Mouse (Mus musculus) naive thymus-derived CD4-positive, alpha-beta T cell, adult 2 months (primary cell): Measurements from ENCODE around the gene Zfp1.

Experiments
- DNase-seq: peaks from one replicate; pipeline ENCODE4 v3.0.0-alpha.2; 2011; ENCODE audit warnings: low read depth

The Zfp1 gene

GRCm38 (mm10) chr8:111625694-111626527 is 17.3 kb upstream of the Zfp1 start:
- peak; percentile 83 for DNase-seq

GRCm38 (mm10) chr8:111626528-111626820 is 16.7 kb upstream of the Zfp1 start:
- no peak for DNase-seq

DNA sequence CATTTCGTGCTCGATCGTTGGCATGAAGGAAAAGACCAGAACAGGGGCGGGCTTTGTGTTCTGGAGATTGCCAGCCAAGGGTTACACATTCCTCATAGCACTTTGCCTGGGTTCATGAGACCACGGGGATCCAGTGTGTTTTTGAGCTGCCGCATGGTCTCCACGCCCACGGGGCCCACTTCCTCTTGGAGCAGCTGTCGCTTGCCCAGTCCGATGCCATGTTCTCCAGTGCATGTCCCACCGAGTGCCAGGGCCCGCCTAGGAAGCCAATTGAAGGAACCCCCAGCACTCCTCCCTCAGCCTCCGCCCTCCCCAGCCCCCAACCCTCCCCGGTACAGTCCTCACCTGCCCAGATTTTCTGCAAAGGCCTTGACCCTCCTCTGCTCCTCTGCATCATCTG is 16.3 kb upstream of the Zfp1 start:
- no peak for DNase-seq

DNA sequence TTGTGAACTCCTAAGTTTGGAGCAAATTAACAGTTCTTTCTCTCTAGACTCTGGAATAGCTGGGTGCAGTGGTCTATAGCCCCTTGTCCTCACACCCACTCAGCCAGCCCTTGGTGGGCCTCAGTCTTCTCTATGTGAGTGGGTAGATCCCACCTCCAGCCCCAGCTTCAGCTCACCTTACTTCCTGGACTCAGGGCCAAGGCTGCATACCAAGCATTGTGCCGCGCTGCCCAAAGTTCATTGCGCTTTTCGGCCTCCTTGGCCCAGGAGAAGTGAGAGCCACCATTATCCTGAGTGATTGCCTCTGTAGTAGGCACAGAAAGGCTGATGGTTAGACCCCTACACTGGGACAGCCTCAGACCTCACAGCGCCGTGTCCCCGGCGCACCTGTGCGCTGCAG is 15.3 kb upstream of the Zfp1 start:
- no peak for DNase-seq

GRCm38 (mm10) chr8:111628401-111628800 is 14.8 kb upstream of the Zfp1 start:
- peak; percentile 43 for DNase-seq

DNA sequence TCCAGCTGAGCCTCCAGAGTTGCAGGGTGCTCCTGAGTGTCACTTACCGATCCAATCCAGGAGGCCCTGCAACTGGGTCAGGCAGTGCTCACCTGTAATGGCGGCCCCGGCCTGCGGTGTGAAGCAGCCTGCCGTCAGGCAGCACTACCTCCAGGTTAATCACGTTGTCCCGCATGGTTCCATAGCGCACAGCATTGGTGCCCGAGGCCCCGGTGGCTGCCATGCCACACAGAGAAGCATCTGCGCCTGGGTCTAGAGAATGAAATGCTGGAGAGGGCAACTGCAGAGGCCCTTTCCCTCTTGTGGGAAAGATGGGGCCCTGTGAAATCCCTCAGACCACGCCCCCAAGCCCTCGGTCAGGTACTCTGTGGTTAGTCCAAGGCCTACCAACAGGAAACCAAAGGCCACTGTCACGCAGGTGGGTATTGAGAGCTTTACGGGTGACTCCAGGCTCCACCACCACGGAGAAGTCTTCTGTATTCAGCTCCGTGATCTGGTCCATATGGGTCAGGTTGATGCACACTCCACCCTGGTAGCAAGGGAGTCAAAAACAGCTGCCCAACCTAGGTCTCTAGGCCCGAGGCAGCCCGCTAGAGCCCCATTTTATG is 14.2 kb upstream of the Zfp1 start:
- DNase-seq = peak; percentile 37

GRCm38 (mm10) chr8:111630105-111630521 is 13.1 kb upstream of the Zfp1 start, which contains the start of gene Ldhd:
TSS of gene Ldhd (minus strand) at chr8:111630374.
- DNase-seq = peak; percentile 42

DNA sequence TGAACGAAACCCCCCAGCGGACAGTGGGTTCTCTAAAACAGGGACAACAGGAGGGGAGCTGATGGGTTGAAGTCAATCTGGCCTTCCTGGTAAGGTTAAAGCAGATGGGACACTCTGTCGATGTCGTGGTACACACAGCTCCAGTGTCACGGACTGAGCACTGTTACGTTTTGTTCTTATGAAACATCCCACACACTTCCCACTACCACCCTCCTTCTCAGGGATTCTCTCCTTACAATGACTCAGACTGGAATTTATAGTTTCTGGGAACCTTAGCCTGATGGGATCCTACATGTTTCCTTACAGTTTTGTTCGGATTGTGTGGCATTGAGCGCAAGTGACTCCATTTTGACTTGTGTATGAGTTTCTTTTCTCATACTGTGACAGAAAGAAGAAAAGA is 11.6 kb upstream of the Zfp1 start:
- DNase-seq = no peak

- no peak for DNase-seq
Observed at GRCm38 (mm10) chr8:111632976-111633375, 10.2 kb upstream of the Zfp1 start.

- no peak for DNase-seq
Observed at GRCm38 (mm10) chr8:111638086-111638485, 5.1 kb upstream of the Zfp1 start.

GRCm38 (mm10) chr8:111641064-111641463 is 2.1 kb upstream of the Zfp1 start:
- no peak for DNase-seq

DNA sequence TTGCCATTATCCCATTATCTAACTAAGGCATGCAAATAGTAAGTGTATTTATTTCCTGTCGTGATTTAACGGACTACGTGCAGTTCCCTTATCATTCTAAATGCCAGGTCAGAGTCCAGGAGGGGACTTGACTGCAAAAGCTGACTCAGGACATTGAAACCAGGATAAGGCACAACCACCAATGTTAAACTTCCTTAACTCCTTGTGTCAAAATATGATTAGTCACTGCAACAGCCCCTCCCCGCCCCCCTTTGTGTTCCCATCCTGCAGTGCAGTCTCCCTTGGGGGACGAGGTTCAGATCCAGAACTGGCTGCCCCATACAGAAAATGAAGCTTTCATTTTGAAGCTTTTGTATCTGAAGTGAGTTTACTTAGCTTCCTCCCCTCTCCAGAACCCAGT is 705 bp upstream of the Zfp1 start:
- no peak for DNase-seq

DNA sequence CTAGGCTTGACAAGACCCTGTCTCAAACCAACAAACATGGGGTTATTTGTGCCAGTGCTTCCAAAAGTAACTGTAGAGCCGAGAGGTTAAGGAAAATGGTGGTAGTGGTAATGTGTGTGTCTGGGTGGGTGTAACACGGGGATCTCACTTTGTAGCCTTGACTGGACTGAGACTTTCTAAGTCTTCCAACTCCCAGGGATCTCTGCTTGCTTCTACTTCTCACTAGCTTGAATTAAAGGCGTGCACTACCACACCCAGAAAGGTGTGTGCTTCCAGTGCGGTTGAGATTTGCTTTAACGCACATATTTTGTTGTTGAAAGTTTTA is 300 bp upstream of the Zfp1 start:
- DNase-seq = no peak

- peak; percentile 87 for DNase-seq
Observed at GRCm38 (mm10) chr8:111644286-111645051, 1.3 kb downstream of the Zfp1 start.

DNA sequence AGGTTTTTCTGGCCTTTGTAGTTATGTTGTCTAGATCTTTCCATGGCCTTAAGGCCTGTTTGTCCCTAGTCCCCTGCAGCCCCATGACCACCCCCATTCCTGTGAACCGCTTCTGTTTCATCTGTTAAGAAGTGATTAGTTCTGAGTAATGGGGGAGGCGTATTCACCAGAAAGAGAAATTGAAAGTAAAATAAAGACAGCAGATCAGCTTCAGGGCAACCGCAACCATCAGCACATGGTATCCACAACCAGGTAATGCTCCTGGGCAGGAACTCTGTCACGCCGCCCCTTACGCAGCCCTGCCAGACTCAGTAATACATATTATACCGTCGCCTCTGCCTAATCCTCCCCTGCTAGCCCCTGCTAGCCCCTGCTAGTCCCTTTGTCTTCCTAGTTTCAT is 2.5 kb downstream of the Zfp1 start:
- DNase-seq = peak; percentile 76

GRCm38 (mm10) chr8:111648834-111649233 is 5.6 kb downstream of the Zfp1 start:
- no peak for DNase-seq

DNA sequence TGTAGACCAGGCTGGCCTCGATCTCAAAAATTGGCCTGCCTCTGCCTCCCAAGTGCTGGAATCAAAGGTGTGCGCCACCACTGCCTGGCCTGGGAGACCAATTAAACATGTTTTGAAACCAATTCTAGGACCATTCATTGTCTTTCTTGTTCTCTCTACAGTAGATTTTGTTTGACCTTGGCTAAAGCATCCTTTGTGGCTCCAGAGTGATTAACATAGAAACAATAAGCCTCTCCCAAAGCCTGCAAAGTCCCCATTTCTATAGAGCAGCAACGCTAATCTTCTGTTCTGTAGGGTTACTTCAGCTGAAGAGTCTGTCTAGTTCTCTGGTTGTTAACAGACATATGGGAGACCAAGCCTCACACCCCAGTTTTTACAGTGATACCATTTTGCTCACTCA is 7.5 kb downstream of the Zfp1 start:
- DNase-seq = no peak

- DNase-seq = no peak
Observed at GRCm38 (mm10) chr8:111653524-111653923, 10.3 kb downstream of the Zfp1 start.

GRCm38 (mm10) chr8:111657312-111657854 is 14.2 kb downstream of the Zfp1 start:
- no peak for DNase-seq

- DNase-seq = no peak
Observed at GRCm38 (mm10) chr8:111658819-111659423, 15.7 kb downstream of the Zfp1 start.

GRCm38 (mm10) chr8:111662473-111662872 is 19.3 kb downstream of the Zfp1 start:
- DNase-seq = peak; percentile 71

GRCm38 (mm10) chr8:111666751-111667150 is 23.6 kb downstream of the Zfp1 start:
- DNase-seq = no peak
